Mouse (Mus musculus) CD4-positive, CD25-positive, alpha-beta regulatory T cell, adult 2 months (primary cell): ENCODE measurements around the gene Bola2.
A peak's percentile ranks its signal among the peaks of the same experiment; 100 is the strongest.
"Not testable (repeated sequence)": the region's sequence is repeated elsewhere in the genome, so short reads cannot be mapped to it uniquely, and the experiment has no call there.

ENCODE experiments used
- DNase-seq: peaks from one replicate; pipeline ENCODE4 v3.0.0-alpha.2; 2012; ENCODE audit warnings: low read depth, low spot score

Bola2 gene

DNA sequence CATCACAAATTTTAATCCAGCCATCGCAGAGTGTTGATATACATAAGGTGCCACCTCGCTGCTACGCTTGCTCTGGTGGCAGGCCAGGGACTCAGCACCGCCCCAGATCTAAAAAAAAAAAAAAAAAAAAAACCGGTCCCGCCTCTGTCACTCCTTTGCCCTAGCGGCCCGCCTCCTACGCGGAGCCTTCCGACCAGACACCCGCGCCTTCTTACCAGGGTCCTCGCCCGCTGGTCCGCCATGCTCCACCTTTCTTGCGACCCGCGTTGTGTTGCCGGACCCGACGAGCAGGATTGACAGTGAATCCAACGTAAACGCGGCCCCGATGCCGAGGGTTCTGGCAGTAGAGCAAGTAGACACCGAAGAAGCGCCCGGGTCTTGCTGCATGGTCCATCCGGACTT, at the start of gene Bola2:
TSS of gene Bola2 (plus strand) at position 192 of the 402 bp plus-strand sequence.
- DNase-seq: peak; percentile 87

DNA sequence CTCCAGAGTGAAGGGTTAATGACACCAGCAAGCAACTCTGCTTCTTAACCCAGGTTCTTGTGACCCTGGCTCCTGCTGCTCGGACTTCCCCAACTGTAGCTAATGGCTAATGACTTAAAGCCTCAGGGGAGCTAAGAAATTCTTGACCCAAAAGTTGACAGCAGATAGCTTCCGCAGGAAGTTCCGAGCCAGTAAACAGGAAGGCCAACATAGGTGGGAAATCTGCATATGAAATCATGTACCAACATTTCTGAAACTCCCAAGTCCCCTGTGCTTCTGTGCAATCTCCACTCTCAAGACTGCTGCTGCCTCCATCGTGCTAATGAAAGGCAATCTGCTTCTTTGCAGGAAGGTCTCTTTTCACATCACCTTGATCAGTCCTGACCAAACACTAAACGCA, 49.5 kb upstream of the Bola2 start:
- DNase-seq: no peak

DNA sequence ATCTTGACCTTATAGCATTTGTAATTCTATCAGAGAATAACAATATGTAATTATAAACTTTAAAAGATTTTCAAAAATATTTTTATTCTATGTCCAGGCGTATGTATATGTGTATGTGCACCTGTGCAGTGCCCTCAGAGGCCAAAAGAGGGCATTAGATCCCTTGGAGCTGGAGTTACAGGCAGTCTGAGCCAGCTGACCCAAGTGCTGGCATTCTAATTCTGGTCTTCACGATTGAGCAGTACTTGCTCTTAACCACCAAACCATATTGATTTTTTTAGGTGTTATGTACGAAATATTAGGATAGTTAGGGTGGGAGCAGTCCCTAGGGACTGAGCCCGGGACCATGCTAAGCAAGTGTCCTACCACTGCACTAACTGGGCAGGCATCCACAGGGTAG, 46.7 kb upstream of the Bola2 start:
- DNase-seq: peak; percentile 40

DNA sequence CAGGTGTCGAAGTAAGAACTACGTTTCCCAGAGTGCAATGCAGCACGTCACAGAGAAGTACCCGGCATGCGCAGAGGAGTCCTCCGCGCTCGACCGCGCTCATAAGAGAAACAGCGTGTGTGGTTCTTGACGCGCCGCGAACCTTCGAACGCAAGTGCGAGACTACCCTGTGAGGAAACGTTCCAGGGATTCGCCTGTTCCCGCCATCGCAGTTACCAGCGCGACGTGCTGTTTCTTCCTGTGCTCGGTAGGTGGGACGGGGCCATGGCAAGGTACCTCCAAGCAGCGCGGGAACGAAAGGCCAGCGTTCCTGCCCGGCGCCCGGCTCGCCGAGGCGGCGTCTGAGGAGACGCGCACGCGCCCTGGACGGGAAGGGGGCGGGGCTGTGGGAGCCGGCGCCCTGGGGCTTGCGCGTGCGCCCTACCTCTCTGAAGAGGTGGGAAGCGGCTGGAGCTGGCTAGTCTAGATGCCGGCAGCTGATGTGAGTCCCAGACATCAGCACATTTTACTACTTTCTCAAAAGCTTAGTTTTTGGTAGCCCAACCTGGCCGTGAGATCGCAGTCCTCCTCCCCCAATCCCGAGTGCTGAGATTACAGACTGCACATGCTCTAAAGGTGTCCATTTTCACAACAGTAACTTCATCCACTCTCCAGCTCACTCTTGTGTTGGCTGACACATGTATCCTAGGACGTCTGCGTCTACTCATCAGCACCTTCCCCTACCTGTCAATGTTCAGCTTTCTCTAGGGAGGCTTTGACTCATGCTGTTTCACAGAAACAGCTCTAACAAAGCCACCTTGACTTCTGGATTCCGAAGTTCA, 45.8 kb upstream of the Bola2 start, which contains the start of gene Sgf29:
TSS of gene Sgf29 (plus strand) at position 79 of the 821 bp plus-strand sequence.
- peak; percentile 96 for DNase-seq

DNA sequence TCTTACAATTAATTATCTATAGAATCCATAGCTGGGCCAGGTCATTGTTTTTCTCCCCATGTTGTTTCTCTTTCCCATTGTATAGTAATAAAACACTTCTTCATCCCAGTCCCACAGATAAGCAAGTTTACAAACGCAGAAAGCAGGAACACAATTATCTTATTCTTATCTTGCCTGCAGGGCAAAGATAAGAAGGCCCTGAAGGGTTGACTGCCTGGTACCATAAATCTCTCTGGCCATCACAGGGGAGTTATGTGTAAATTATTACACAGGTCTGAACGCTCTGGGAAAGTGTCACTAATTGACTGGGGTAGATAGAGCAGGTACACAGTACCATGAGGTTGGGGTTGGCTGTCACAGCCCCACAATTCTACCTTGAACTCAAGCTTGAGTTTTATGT, 44.3 kb upstream of the Bola2 start:
- no peak for DNase-seq

DNA sequence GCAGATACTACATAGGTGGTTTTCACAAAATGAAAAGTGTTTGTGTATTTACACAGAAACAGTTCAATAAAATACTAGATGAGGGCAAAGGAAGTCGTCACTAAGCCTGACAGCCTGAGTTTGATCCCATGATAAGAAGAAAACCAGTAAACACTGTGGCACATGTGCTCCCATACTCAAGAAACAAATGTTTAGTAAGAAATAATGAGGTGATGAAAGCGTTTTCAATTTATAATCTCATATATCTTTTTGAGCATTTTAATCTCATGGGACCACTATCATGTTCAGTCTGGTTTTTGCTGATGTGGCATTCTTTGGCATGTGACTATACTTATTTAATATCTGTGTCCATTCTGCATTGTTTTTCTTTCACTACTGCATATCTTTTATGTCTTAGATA, 41.2 kb upstream of the Bola2 start:
- peak; percentile 34 for DNase-seq

GRCm38 (mm10) chr7:126655695-126656094, 39.5 kb upstream of the Bola2 start:
- peak; percentile 61 for DNase-seq

GRCm38 (mm10) chr7:126657522-126657921, 37.7 kb upstream of the Bola2 start:
- DNase-seq: no peak

DNA sequence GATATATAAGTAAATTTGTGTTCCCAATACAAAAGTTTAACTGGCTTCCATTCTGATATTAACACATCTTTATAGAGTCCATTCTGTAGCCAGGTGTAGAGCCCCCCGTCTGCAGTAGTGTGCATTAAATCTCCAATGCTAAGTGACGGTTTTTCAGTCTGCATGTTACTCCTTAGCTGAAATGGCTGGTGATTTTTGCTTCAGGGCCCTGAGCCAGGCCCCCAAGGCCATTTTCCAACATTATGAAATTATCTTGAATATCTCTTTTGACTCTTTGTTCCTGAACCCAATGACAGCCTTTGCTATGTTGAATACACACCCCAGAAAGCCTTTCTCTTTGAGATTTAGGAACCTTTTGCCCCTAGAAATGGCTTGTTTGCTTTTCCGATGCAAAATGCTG, 35.4 kb upstream of the Bola2 start:
- DNase-seq: no peak

GRCm38 (mm10) chr7:126663646-126664045, 31.6 kb upstream of the Bola2 start:
- no peak for DNase-seq

DNA sequence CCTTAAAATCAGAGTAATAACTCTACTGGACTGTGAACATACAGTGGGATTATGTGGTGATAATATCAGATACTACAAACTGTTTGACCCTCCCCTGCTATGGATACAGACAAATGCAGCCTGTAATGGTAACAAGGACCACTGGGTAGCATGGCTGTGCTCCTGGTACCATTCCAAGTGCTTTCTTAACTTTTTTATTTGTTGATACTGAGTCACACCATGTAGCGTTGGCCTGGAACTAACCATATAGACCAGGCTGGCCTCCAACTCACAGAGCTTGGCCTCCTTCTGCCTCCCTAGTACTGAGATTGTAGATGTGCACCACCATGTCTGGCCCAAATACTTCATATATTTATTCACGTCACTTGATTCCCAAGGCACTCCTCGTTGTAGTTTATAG, 29.9 kb upstream of the Bola2 start:
- no peak for DNase-seq

- no peak for DNase-seq
These were observed 27.6 kb upstream of the Bola2 start for GRCm38 (mm10) chr7:126667495-126668090.

GRCm38 (mm10) chr7:126668452-126668851, 26.7 kb upstream of the Bola2 start:
- no peak for DNase-seq

DNA sequence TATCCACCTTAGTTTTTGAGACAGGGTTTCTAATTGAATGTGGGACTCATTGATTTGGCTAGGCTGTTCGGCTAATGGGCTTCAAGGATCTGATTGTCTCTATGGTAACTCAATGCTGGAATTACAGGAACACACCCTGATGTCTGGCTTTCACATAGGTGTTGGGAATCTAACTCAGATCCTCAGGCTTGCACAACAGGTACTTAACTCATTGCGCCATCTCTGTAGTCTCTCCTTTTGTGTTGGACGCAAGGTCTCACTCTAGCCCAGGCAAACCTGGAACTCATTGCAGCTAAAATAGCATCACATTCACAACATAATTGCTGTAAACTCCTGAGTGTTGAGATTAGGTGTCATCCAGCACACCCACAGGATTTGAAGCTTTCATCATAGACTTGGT, 25.0 kb upstream of the Bola2 start:
- DNase-seq: no peak

DNA sequence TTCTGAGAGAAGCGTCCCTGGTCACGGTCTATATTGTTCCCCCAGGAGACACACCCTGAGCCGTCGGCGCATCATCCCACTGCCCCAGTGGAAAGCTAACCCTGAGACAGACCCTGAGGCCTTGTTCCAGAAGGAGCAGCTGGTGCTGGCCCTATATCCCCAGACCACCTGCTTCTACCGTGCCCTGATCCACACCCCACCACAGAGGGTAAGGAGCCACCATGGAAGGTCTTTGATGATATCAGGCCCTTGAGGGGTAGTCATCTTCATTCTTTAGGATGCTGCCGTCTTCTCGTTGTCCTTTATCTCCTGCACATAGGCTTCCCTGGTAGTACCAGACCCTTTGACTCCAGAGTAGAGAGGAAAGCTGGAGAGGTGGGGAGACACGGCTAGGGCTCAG, 23.1 kb upstream of the Bola2 start:
- no peak for DNase-seq

DNA sequence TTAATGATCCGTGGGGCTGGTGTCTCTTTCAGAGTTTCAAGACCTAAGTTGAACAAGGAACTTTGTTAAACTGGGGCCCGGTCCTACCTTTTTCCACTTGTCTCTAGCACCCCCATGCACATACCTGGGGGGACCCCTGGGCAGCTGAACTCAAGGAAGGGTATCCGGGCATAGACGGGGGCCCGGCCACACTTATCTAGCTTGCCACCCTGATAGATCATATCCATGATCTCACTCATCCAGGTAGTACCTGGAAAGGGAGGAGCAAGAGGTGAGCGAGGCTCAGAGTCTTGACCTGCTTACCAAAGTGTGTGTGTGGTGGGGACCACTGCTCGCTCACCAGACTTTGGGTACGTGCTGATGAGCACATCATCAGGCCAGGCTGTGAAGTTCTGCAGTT, 20.1 kb upstream of the Bola2 start:
- DNase-seq: no peak

DNA sequence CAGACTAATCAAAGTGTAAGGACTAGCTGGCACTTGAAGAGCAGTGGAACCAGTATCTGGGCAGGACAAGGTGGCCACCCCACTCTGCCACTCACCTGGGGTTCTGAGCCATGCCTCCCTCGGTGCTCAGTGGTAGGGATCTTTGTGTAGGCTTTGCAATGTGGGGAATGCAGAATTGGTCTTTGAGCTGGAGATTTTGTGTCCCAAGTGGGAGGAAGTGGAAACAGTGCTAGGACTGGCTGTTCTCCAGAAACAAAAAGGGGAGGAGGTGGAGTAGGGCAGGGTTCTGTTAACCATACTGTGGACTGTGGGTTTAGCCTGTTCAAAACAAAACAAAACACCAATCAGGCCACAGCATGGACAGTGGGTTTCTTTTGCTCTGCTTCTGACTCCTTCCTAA, 19.0 kb upstream of the Bola2 start, which contains the start of gene Sult1a1:
TSS of gene Sult1a1 (minus strand) at position 226 of the 400 bp plus-strand sequence.
- no peak for DNase-seq

DNA sequence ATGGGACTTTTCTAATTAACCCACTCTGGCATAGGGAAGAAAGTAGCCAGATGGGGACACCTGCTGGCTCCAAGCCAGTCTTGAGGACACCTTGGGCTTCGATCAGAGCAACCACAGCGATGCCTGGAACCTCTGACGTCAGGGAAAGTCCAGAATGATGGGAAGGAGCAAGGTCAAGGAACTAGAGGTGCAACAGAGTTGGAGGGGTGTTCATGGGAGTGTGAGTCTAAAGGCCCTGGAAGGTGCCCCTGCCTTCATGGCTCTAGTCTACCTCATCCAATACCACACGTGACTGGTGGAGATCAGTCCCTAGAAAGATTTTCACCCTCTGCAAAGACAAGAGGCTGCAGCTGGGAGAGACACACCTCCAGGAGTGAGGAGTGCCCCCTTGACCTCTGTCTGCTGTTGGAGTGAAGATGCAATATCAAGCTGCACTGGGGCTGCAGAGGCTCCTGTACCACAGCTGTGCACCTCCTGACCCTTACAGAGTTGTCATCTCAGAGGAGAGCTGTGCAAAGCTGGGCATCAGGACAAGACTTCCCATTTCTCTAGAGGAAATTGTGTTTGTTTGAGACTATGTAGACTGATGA, 18.5 kb upstream of the Bola2 start:
- DNase-seq: no peak

DNA sequence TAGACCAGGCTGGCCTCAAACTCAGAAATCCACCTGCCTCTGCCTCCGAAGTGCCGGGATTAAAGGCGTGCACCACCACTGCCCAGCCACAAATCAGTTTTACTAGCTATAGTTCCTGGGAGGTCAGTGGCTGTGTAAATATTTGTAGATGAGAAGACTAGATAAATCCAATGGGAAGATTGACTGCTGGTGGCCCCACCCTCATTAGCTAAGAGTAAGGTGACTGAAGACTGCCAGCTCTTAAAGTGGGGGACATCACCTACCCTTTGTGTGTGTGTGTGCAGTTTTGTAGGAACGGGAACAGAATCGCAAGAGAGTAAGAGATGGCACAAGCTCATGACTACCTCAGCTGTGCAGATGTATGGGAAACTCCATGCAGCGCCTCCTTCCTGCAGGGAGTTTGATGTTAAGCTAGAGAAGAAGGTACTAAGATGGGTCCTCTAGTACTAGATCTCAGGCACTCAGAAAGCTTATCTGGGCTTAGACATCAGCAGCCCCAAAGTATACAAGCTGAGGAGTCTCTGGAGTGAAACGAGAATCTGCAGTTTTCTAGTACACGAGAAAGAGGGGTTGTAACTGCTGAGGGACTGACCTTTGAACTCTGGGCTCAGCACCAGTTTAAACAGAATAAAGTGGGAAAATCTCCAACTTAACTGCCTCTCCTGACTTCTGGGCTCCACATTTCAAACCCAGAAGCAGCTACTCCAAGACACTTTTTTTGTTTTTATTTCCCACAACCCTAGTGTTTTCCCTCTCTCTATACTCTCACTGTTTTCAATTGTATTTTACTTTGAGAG, 16.5 kb upstream of the Bola2 start:
- DNase-seq: no peak

GRCm38 (mm10) chr7:126679683-126680082, 15.5 kb upstream of the Bola2 start:
- DNase-seq: no peak

GRCm38 (mm10) chr7:126681221-126681620, 14.0 kb upstream of the Bola2 start:
- no peak for DNase-seq

DNA sequence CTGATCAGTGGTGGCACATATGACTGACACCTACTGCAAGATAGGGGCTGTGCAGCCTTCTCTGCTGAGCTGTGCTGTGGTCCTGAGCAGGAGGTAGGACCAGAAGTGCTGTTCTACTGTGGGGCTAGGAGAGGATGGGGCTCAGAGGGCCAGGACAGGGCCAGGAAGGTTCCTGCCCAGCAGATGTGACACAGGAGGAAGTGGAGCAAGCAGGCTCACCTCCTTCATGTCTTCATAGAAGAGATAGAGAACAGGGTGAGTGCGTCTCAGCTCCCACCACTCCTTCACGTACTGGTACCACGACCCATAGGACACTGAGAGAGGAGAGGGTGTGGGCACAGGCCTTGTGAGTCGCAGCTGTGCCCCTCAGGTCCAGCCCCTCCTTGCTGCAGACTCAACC, 7.0 kb upstream of the Bola2 start:
- DNase-seq: not testable (repeated sequence)
